Mouse (Mus musculus): ENCODE results near the gene Wdhd1. TPM values are rescaled to one million over a fixed set of nuclear protein-coding genes. Genes with fewer than 3 reads are reported as not detected.
A peak's percentile ranks its signal among the peaks of the same experiment; 100 is the strongest.

Gene Wdhd1
- polyA plus RNA-seq, 2 experiments: 33.8 to 34.9 TPM

DNA sequence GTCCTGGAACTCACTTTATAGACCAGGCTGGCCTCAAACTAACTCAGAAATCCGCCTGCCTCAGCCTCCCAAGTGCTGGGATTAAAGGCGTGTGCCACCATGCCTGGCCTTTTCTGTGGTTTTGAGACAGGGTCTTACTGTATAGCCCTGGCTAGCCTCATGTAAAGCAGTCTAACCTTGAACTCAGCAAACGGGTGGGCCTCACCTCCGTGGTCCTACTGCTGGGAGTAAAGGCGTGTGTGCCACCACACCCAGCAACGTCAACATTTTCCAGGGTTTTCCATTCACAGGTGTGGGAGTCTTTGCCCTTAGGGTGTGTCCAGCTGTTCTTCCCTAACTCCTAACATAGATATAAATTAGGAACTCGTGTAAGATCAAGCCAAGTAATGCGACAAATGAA, 50.7 kb downstream of the Wdhd1 start:
- Histone ChIP-seq H3K9ac (replicated peaks) (no peak overlapping the region), H3K4me3 (ENCODE audit: insufficient read depth in 1 of 2, low read depth in 2 of 2, low read length in 2 of 2) (no peak overlapping the region), H3K4me2 (ENCODE audit: low read depth) (no peak overlapping the region), H3K27me3 (ENCODE audit: control insufficient read depth, insufficient read depth, low read length) (no peaks in the 10 kb centered on the region), H3K36me3 (replicated peaks; ENCODE audit: control insufficient read depth, insufficient read depth, low read depth) (no peaks in the 10 kb centered on the region), H3K27ac (no peak overlapping the region), H3K4me1 (replicated peaks; ENCODE audit: control insufficient read depth in 2 of 2, insufficient read depth in 2 of 2, low read length in 1 of 2) (peaks cover 0 to 1% of the 10 kb centered on the region in 2 experiments; a peak in 1 of 4 replicates), H3K9me3 (ENCODE audit: control insufficient read depth, low read length) (no peaks in the 10 kb centered on the region)
- WGBS (ENCODE audit: insufficient replicate concordance): 77% methylated on average over 8 of the region's 8 CpGs
- TF ChIP-seq EP300 (IDR thresholded peaks at IDR 0.05; ENCODE audit: low read depth) (no peak), CTCF (IDR thresholded peaks at IDR 0.05; ENCODE audit: low read depth) (no peak)
- ATAC-seq (ENCODE audit: insufficient read depth): no peak
- no peak for DNase-seq (ENCODE audit: low read depth in 3 of 3, low spot score in 3 of 3)

DNA sequence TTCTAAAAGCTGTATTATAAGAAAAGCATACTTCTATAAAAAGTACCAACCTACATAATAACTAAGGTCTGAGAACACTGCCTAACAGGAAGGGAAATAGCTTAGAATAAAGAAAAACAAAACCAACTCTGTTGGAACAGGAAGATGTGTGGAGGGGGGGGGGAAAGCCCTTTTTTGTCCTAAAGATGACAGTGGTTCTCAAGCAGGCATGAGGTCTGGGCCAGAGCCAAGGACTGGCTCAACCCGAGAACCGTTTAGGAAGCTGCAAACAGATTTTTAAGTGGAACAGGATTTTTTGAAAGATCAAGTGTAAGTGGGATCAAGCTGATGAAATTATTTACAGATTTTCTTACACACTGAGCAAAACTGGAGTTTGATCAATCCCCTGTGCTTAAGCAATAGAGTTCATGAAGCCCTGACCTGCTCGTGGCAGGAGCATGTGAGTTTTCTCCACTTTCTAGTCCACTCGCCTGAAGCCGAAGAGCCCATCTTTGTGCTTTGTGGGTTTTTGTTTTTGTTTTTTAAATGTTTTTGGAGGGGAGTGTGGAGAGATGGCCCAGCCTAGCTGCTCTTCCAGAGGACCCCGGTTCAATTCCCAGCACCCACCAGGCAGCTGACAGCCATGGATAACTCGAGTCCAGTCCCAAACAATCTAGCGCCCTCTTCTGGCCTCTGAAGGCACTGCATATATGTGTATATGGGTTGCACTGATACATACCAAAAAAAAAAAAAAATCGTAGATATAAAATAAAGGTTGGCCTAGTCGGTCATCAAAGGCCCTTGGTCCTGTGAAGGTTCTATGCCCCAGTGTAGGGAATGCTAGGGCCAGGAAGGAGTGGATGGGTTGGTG, 52.0 kb downstream of the Wdhd1 start:
- DNase-seq (ENCODE audit: low read depth in 3 of 3, low spot score in 3 of 3): no peak

DNA sequence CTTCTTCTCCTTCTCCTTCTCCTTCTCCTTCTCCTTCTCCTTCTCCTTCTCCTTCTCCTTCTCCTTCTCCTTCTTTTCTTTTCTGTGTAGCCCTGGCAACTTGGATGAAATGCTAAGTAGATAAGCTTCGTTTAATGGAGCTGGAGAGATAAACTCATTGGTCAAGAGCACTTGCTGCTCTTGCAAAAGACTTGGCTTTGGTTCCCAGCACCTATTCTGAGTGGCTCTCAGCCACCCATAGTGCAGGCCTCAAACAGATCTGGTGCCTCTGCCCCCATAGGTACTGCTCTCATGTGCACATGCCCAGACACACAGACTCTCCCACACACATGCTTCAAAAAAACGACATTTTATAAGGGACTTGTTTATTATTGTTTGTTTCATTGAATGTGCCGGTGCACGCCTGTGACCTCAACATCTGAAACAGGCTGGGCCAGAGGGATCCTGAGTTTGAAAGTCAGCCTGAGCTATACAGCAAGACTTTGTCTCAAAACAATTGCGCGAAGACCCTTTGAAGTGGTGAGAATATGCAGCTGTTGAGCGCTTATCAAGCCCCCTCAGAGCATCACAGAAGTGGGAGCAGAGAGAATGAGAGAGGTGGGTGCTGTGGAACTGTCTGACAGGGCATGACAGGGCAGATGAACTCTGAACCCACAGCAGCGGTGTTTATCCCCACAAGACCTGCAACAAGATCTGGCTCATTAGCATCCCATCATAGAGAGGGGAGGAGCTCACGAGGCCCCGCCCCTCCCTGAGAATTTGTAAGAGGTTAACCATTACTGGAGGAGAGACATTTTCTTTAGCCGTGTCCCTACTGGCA, 53.8 kb downstream of the Wdhd1 start:
- DNase-seq (ENCODE audit: low read depth in 3 of 3, low spot score in 3 of 3) (peak in 1 of 3 experiments; percentile 40), ATAC-seq (ENCODE audit: insufficient read depth) (0 out of 2 replicates have a peak, but pooled peaks have one; percentile 26)
- TF ChIP-seq EP300 (IDR thresholded peaks at IDR 0.05; ENCODE audit: low read depth) (no peak), CTCF (IDR thresholded peaks at IDR 0.05; ENCODE audit: low read depth) (no peak)
- H3K9ac ChIP-seq (replicated peaks): no peak overlapping the region
- no peaks in the 10 kb centered on the region for H3K27me3 ChIP-seq (ENCODE audit: control insufficient read depth, insufficient read depth, low read length)
- 67% methylated on average over 11 of the region's 11 CpGs for WGBS (ENCODE audit: insufficient replicate concordance)
- peaks cover 1 to 4% of the 10 kb centered on the region in 2 experiments; a peak in 1 of 4 replicates for H3K4me1 ChIP-seq (replicated peaks; ENCODE audit: control insufficient read depth in 2 of 2, insufficient read depth in 2 of 2, low read length in 1 of 2)
- no peak overlapping the region for H3K27ac ChIP-seq
- H3K4me2 ChIP-seq (ENCODE audit: low read depth): no peak overlapping the region
- no peaks in the 10 kb centered on the region for H3K36me3 ChIP-seq (replicated peaks; ENCODE audit: control insufficient read depth, insufficient read depth, low read depth)
- no peaks in the 10 kb centered on the region for H3K9me3 ChIP-seq (ENCODE audit: control insufficient read depth, low read length)
- no peak overlapping the region for H3K4me3 ChIP-seq (ENCODE audit: insufficient read depth in 1 of 2, low read depth in 2 of 2, low read length in 2 of 2)

More for the DNA sequence above, 52.0 kb downstream of the Wdhd1 start:
- WGBS (ENCODE audit: insufficient replicate concordance): 65% methylated on average over 10 of the region's 10 CpGs
- Histone ChIP-seq H3K36me3 (replicated peaks; ENCODE audit: control insufficient read depth, insufficient read depth, low read depth) (no peaks in the 10 kb centered on the region), H3K4me1 (replicated peaks; ENCODE audit: control insufficient read depth in 2 of 2, insufficient read depth in 2 of 2, low read length in 1 of 2) (peaks cover 0 to 1% of the 10 kb centered on the region in 2 experiments; a peak in 1 of 4 replicates), H3K9ac (replicated peaks) (no peak overlapping the region), H3K9me3 (ENCODE audit: control insufficient read depth, low read length) (no peaks in the 10 kb centered on the region), H3K4me2 (ENCODE audit: low read depth) (no peak overlapping the region), H3K27ac (no peak overlapping the region), H3K27me3 (ENCODE audit: control insufficient read depth, insufficient read depth, low read length) (no peaks in the 10 kb centered on the region), H3K4me3 (ENCODE audit: insufficient read depth in 1 of 2, low read depth in 2 of 2, low read length in 2 of 2) (no peak overlapping the region)
- no peak for ATAC-seq (ENCODE audit: insufficient read depth)
- peak; percentile 49 for TF ChIP-seq CTCF (IDR thresholded peaks at IDR 0.05; ENCODE audit: low read depth)
- no peak for TF ChIP-seq EP300 (IDR thresholded peaks at IDR 0.05; ENCODE audit: low read depth)

DNA sequence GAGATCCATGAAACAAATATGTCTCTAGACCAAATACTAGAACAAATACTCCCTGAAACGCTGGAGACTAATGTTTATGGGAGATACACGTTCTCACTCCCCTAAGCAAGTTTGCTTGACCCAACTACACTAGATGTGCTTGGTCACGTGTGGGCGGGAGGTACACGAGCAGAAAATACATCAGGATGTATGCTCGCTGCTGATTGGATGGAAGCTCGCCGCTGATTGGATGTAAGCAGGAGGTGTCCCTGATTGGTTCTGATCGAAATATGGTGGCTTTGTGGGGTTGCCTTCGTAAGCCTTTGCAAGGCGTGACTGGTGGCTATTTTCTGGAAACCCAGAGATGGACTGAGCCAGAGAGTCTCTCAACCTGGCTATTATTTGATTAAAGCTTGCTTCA, 55.1 kb downstream of the Wdhd1 start:
- Histone ChIP-seq H3K9ac (replicated peaks) (no peak overlapping the region), H3K27me3 (ENCODE audit: control insufficient read depth, insufficient read depth, low read length) (no peaks in the 10 kb centered on the region), H3K4me3 (ENCODE audit: insufficient read depth in 1 of 2, low read depth in 2 of 2, low read length in 2 of 2) (no peak overlapping the region), H3K36me3 (replicated peaks; ENCODE audit: control insufficient read depth, insufficient read depth, low read depth) (no peaks in the 10 kb centered on the region), H3K27ac (no peak overlapping the region), H3K9me3 (ENCODE audit: control insufficient read depth, low read length) (no peaks in the 10 kb centered on the region), H3K4me1 (replicated peaks; ENCODE audit: control insufficient read depth in 2 of 2, insufficient read depth in 2 of 2, low read length in 1 of 2) (peaks cover 1 to 4% of the 10 kb centered on the region in 2 experiments; a peak in 1 of 4 replicates), H3K4me2 (ENCODE audit: low read depth) (no peak overlapping the region)
- TF ChIP-seq EP300 (IDR thresholded peaks at IDR 0.05; ENCODE audit: low read depth): no peak
- TF ChIP-seq CTCF (IDR thresholded peaks at IDR 0.05; ENCODE audit: low read depth): no peak
- ATAC-seq (ENCODE audit: insufficient read depth): peak; percentile 35; the same call in 1 of the 2 replicates
- 70% methylated on average over 11 of the region's 11 CpGs for WGBS (ENCODE audit: insufficient replicate concordance)
- no peak for DNase-seq (ENCODE audit: low read depth in 3 of 3, low spot score in 3 of 3)

Measured in liver, embryonic 14.5 days (tissue).